Mouse (Mus musculus) urinary bladder, postnatal 4 days (tissue): ENCODE measurements around the gene Fgf10.

Experiments used
- DNase-seq, 2 experiments: peaks; one replicate each; pipeline ENCODE4 v3.0.0; 2021 to 2022; ENCODE audit warnings: low spot score in 2 of 2

The Fgf10 gene

DNA sequence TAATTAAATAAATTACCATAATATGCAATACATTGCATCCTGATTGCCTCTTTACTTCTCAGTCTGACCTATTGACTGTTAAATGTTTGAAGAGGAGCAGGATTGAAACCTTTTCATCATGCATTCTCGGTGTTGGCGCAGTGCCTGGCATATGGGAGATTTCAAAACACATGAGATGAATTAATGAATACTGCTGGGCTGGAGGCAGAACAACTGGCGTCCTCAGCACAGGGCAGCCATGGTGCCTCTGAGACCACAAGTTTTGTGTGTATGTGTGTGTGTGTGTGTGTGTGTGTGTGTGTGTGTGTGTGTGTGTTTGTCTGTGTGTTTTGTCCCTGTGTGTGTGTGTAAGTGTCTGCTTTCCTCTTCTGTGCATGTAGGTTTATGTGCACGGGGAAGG lies 165.5 kb downstream of the Fgf10 start:
- DNase-seq, result no peak
